ENCODE assay signal across 21 mouse cellular contexts in genomic region chr10:83285724-83286256, GRCm38 (mm10). TPM values are rescaled to one million over a fixed set of nuclear protein-coding genes. Genes with fewer than 3 reads are reported as not detected.
A peak's percentile ranks its signal among the peaks of the same experiment; 100 is the strongest.
DNase-seq lines count a peak whose midpoint lies in the region; ATAC-seq lines count a peak whose summit lies in the region.
"Had no signal": no experiment of that assay in that cellular context is flagged by ENCODE, and none has a peak within 500 bp of the region (broad histone marks: within the 10 kb centered on the region; RNA-seq: fewer than 3 reads in every experiment).

No protein-coding gene starts in this region.

- no peak for DNase-seq in frontal cortex, postnatal 14 days (ENCODE audit: low spot score in 2 of 2)
- DNase-seq in midbrain, embryonic 10.5 days (ENCODE audit: low spot score), result no peak
- no peak for DNase-seq in right cerebral cortex, postnatal 36 days (ENCODE audit: low spot score in 2 of 2)
- no peak for DNase-seq in lung, postnatal 25 days (ENCODE audit: low spot score)
- DNase-seq: adrenal gland, postnatal 14 days; cerebellum, adult 11-12 months; cerebellum, postnatal 25 days; gastrocnemius, adult 2 months; heart, postnatal 10 days; kidney, adult 11 months; liver, embryonic 13.5 days; lung, embryonic 14.5 days; lung, postnatal 4 days; thymus, postnatal 14 days had no signal

- ATAC-seq in frontal cortex, adult (ENCODE audit: low TSS enrichment), result peak; percentile 74
- ATAC-seq in midbrain, embryonic 12.5 days (ENCODE audit: low FRiP score, low read depth), result no peak
- ATAC-seq in limb, embryonic 12.5 days (ENCODE audit: insufficient number of reproducible peaks, insufficient read depth, low FRiP score, low TSS enrichment, low read depth), result no peak
- ATAC-seq in neural tube, embryonic 13.5 days (ENCODE audit: low read depth), result no peak

- H3K4me1 ChIP-seq in midbrain, embryonic 12.5 days, result 0 out of 2 replicates have a peak, but pooled peaks cover 2% of the 10 kb centered on the region
- H3K4me1 ChIP-seq in midbrain, embryonic 10.5 days, result peaks cover 4% of the 10 kb centered on the region; the same call in 1 of the 2 replicates
- H3K4me1 ChIP-seq in limb, embryonic 12.5 days (replicated peaks), result peaks cover 14% of the 10 kb centered on the region
- peaks cover 13% of the 10 kb centered on the region for H3K4me1 ChIP-seq in neural tube, embryonic 13.5 days (replicated peaks)
- H3K4me1 ChIP-seq: embryonic facial prominence, embryonic 15.5 days; liver, embryonic 13.5 days had no signal

- peak overlapping the region; percentile 31; the same call in 1 of the 2 replicates for H3K27ac ChIP-seq in midbrain, embryonic 12.5 days (replicated peaks)
- no peak overlapping the region for H3K27ac ChIP-seq in midbrain, embryonic 10.5 days (replicated peaks)
- H3K27ac ChIP-seq in limb, embryonic 12.5 days, result no peak overlapping the region
- H3K27ac ChIP-seq in neural tube, embryonic 13.5 days (replicated peaks), result peak overlapping the region; percentile 61
- H3K27ac ChIP-seq: embryonic facial prominence, embryonic 15.5 days; gastrocnemius, adult 2 months; liver, embryonic 13.5 days had no signal

- no peaks in the 10 kb centered on the region for H3K27me3 ChIP-seq in midbrain, embryonic 12.5 days
- H3K27me3 ChIP-seq in midbrain, embryonic 10.5 days (ENCODE audit: low read depth, poor library complexity, severe bottlenecking), result no peaks in the 10 kb centered on the region
- H3K27me3 ChIP-seq in limb, embryonic 12.5 days, result peaks cover 3% of the 10 kb centered on the region; the same call in 1 of the 2 replicates
- no peaks in the 10 kb centered on the region for H3K27me3 ChIP-seq in neural tube, embryonic 13.5 days
- H3K27me3 ChIP-seq: CH12.LX; embryonic facial prominence, embryonic 15.5 days had no signal

- peak overlapping the region; percentile 24 for H3K4me2 ChIP-seq in midbrain, embryonic 12.5 days (replicated peaks)
- H3K4me2 ChIP-seq in limb, embryonic 12.5 days, result peak overlapping the region; percentile 40
- peak overlapping the region; percentile 29 for H3K4me2 ChIP-seq in neural tube, embryonic 13.5 days
- H3K4me2 ChIP-seq: embryonic facial prominence, embryonic 15.5 days; heart, embryonic 11.5 days; liver, embryonic 13.5 days; lung, embryonic 14.5 days had no signal

- H3K36me3 ChIP-seq in midbrain, embryonic 12.5 days, result no peaks in the 10 kb centered on the region
- H3K36me3 ChIP-seq in midbrain, embryonic 10.5 days, result no peaks in the 10 kb centered on the region
- no peaks in the 10 kb centered on the region for H3K36me3 ChIP-seq in limb, embryonic 12.5 days
- H3K36me3 ChIP-seq in neural tube, embryonic 13.5 days, result no peaks in the 10 kb centered on the region
- H3K36me3 ChIP-seq: embryonic facial prominence, embryonic 15.5 days; liver, embryonic 13.5 days had no signal

- H3K4me3 ChIP-seq in midbrain, embryonic 12.5 days, result no peak overlapping the region
- no peak overlapping the region for H3K4me3 ChIP-seq in midbrain, embryonic 10.5 days
- no peak overlapping the region for H3K4me3 ChIP-seq in limb, embryonic 12.5 days (replicated peaks)
- H3K4me3 ChIP-seq in neural tube, embryonic 13.5 days, result no peak overlapping the region
- H3K4me3 ChIP-seq: embryonic facial prominence, embryonic 15.5 days; gastrocnemius, adult 2 months; liver, embryonic 13.5 days had no signal

- 54% methylated on average over 7 of the region's 7 CpGs for WGBS in midbrain, embryonic 12.5 days
- 64% methylated on average over 7 of the region's 7 CpGs for WGBS in midbrain, embryonic 10.5 days
- WGBS in limb, embryonic 12.5 days, result 41% methylated on average over 7 of the region's 7 CpGs
- WGBS in neural tube, embryonic 13.5 days, result 51% methylated on average over 7 of the region's 7 CpGs

- no peaks in the 10 kb centered on the region for H3K9me3 ChIP-seq in midbrain, embryonic 12.5 days
- H3K9me3 ChIP-seq in midbrain, embryonic 10.5 days (replicated peaks), result no peaks in the 10 kb centered on the region
- no peaks in the 10 kb centered on the region for H3K9me3 ChIP-seq in limb, embryonic 12.5 days
- H3K9me3 ChIP-seq in neural tube, embryonic 13.5 days, result no peaks in the 10 kb centered on the region
- H3K9me3 ChIP-seq: embryonic facial prominence, embryonic 15.5 days; liver, embryonic 13.5 days had no signal

- H3K9ac ChIP-seq in midbrain, embryonic 12.5 days (replicated peaks), result no peak overlapping the region
- no peak overlapping the region for H3K9ac ChIP-seq in limb, embryonic 12.5 days (replicated peaks)
- H3K9ac ChIP-seq in neural tube, embryonic 13.5 days, result peak overlapping the region; percentile 36; the same call in 1 of the 2 replicates
- H3K9ac ChIP-seq: embryonic facial prominence, embryonic 15.5 days; liver, embryonic 13.5 days; lung, embryonic 14.5 days had no signal

RNA-seq across cellular contexts. Expression of gene Slc41a2, which starts 51.9 kb away (rescaled TPM):
- 2.3 and 2.7 TPM in 2 replicates for polyA plus RNA-seq in midbrain, embryonic 12.5 days (2016; fragmentation: Nextera tagmentation; extraction: Ambion mirVana)
- 0.36 and 0.70 TPM in 2 replicates for polyA plus RNA-seq in midbrain, embryonic 10.5 days (2016; fragmentation: Nextera tagmentation; extraction: Ambion mirVana)
- polyA plus RNA-seq in limb, embryonic 12.5 days (2016; fragmentation: Nextera tagmentation; extraction: Ambion mirVana), result 0.44 and 1.3 TPM in 2 replicates
- polyA plus RNA-seq in neural tube, embryonic 13.5 days (2015; fragmentation: Nextera tagmentation; extraction: Ambion mirVana), result 4.8 and 5.3 TPM in 2 replicates

Comparison
In these comparisons a context has a peak if more than half of its experiments do, and no peak if none do; other contexts are left out.
1. H3K27ac ChIP-seq: peak in midbrain, embryonic 12.5 days (single experiment) and neural tube, embryonic 13.5 days (single experiment); none in midbrain, embryonic 10.5 days (single experiment) and limb, embryonic 12.5 days (single experiment).
2. Peak in every context shown above with its lines, with median percentiles within 50 percentile points of each other: H3K4me2 ChIP-seq.